Mouse (Mus musculus): ENCODE measurements around the gene Cst6.
"Not testable (repeated sequence)": the region's sequence is repeated elsewhere in the genome, so short reads cannot be mapped to it uniquely, and the experiment has no call there.

Gene Cst6

DNA sequence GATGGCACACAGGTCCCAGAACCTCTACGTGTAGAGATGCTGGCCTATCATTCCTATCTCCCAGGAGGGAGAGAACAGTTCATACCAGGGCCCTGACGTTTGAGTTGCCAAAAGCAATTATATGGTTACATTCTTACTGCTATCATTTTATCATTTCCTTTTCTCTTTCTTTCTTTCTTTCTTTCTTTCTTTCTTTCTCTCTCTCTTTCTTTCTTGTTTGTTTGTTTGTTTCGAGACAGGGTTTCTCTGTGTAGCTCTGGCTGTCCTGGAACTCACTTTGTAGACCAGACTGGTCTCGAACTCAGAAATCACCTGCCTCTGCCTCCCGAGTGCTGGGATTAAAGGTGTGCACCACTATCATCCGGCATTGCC is at the start of gene Cst6:
Gene Cst6 (minus strand): TSS at position 73 of the 372 bp plus-strand sequence.
- DNase-seq = not testable (repeated sequence)

GRCm38 (mm10) chr19:5395371-5395770 is 46.0 kb upstream of the Cst6 start:
- no peak for DNase-seq

GRCm38 (mm10) chr19:5394168-5394567 is 44.8 kb upstream of the Cst6 start:
- peak; percentile 47 to 51 for DNase-seq

DNA sequence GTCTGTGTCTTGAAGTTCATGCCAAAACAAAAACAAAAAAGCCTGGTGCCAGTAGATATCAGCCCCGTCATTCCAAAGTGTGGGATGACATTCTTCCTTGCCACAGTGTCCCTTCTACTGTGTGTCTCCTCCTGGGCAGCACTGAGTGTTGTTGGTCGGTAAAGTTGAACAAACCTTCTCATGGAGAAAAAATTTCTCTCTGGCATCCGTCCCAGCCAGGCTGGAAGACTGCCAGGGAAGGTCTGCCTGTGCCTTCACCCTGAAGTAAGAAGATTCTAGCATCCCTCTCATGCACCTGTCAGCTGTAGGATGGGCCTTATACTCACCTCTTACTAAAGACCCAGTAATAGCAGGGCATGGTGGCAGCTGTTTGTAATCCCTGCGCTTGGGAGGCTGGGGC is 43.5 kb upstream of the Cst6 start:
- peak; percentile 82 to 88 for DNase-seq

DNA sequence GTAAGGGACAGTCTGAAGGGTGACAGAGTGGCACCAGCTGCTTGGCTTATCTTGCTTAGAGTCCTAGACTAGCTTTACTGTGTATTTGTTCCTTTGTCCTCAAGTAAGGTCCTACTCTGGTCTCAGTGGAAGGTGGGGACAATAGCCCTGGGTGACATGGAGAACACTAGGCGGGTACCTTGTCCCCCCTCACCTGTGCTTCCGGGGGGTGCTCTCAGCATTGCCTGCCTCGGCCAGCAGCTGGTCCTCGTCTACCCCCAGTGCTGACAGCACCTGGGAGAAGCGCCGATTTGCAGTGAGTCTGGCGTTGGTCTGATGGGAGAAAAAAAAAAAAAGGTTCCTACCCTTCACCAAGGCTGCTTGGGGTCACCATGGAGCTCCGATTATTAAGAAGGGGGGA is 41.0 kb upstream of the Cst6 start:
- no peak for DNase-seq

DNA sequence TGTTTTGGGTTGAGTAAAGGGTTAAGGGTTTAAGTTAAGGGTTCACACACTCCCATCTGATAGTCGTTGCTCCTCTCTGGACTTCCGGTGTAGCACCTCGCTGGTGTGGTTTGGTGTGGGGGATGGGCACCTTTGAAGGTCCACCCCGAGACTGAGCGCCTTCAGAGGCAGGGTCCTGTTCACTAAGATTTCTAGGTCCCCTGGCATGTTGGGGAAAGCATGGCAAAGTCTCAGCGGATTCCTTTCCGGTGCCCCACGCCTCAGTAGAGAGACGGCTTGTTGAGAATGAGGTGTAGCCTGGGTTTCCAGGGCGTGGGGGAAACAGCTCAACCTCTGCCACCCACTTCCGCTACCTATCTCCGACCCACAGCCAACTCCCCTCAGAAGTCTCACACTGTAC is 40.3 kb upstream of the Cst6 start:
- DNase-seq = no peak

GRCm38 (mm10) chr19:5388588-5389242 is 39.3 kb upstream of the Cst6 start, which contains the start of gene Sart1:
Sart1 (minus strand) TSS chr19:5388703.
- peak; percentile 96 for DNase-seq

- DNase-seq = peak in 1 of 2 experiments; percentile 64
Observed at GRCm38 (mm10) chr19:5388011-5388441, 38.7 kb upstream of the Cst6 start.

GRCm38 (mm10) chr19:5384715-5385114 is 35.3 kb upstream of the Cst6 start:
- DNase-seq = no peak

DNA sequence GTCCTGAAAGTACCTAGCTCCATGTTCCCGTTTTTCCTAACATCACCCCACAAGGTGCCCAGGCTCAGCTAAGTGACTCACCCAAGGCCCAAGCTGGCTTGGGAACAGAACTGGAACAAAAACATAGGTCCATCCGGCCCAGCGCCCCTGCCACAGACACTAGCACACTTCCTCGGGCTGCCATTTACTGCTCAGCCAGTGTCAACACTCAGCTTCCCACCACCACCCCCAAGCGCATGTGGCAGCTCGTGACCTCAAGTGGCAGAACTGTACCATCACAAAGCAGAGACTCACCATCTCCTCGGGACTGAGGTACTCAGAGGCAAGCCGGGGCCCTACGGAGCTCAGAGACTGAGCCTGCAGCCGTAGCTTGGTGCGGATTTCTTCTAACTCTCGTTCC is 34.0 kb upstream of the Cst6 start:
- no peak for DNase-seq

GRCm38 (mm10) chr19:5377446-5377845 is 28.1 kb upstream of the Cst6 start:
- no peak for DNase-seq

GRCm38 (mm10) chr19:5374748-5375147 is 25.4 kb upstream of the Cst6 start:
- no peak for DNase-seq

- no peak for DNase-seq
Observed at GRCm38 (mm10) chr19:5374177-5374576, 24.8 kb upstream of the Cst6 start.

DNA sequence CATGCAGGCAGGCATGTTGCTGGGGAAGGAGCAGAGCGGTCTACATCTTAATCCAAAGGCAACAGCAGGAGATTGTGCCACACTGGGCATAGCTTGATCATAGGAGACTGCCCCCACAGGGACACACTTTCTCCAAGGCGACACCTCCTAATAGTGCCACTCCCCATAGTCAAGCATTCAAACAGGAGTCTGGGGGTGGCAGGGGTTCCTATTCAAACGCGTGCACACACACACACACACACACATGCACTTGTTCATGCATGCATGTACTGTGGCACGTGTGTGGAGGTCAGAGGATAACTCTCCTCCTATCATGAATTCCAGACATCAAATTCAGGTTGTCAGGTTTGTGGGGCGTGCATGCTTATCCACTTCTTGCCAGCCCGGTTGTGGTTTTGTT is 23.4 kb upstream of the Cst6 start:
- no peak for DNase-seq

- no peak for DNase-seq
Observed at GRCm38 (mm10) chr19:5370932-5371331, 21.6 kb upstream of the Cst6 start.

DNA sequence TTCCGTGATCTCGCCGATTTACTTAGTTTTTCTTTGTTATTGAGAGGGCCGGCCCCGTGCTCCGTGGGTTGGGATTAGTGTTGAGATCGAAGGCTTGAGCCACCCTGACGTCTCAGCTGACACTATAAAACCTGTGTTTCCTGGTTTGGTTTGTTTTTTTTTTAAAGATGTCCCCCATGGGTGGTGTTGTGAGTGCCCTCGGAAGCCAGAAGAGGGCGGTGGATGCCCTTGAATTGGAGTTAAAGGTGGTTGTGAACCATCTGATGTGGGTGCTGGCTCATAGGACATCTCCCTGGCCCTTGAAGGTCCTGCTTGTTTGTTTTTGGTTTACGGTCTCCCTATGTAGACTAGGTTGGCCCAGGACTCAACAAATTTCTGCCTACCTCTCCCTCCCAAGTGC is 18.1 kb upstream of the Cst6 start:
- DNase-seq = no peak

DNA sequence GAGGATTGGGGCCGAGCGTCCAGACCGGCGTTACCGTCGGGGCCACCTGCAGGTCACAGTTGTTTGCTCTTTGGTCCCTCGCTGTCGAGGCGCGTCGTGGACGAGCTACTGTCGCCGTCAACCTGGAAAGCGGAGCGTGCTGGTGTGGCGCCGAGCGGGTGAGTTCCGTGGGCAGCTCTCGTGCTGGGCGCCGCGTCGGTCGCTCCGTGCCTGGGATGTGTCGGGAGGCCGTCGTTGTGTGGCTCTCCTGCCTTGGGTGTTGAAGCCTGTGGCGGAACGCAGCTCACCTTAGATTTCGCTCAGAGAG is 17.6 kb upstream of the Cst6 start, which contains the start of gene Banf1:
Gene Banf1 (minus strand): TSS at position 116 of the 307 bp plus-strand sequence.
- no peak for DNase-seq

GRCm38 (mm10) chr19:5366175-5367052 is 17.0 kb upstream of the Cst6 start, which contains the start of gene Eif1ad:
Eif1ad (plus strand) TSS chr19:5366741.
- DNase-seq = peak; percentile 96 to 97

DNA sequence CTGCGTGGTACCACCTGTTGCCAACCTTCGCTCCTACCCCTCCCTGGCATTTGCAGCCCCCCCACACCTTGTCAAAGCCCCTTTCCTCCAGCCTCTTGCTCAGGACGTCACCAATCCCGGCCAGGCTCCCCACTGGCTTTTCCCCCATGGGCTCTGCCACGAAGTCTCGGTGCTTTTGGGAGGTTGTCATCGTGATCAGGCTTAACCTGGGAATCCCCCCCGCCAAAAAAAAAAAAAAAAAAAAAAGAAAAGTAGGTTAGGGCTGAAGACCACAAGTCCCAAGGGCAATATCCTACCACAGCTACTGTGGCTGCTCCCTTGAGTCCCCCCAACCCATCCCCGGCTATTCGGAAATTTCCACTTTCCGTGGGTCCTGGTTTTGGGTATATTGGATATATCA is 16.4 kb upstream of the Cst6 start:
- DNase-seq = peak in 1 of 2 experiments; percentile 47

GRCm38 (mm10) chr19:5364124-5364523 is 14.8 kb upstream of the Cst6 start:
- DNase-seq = no peak

DNA sequence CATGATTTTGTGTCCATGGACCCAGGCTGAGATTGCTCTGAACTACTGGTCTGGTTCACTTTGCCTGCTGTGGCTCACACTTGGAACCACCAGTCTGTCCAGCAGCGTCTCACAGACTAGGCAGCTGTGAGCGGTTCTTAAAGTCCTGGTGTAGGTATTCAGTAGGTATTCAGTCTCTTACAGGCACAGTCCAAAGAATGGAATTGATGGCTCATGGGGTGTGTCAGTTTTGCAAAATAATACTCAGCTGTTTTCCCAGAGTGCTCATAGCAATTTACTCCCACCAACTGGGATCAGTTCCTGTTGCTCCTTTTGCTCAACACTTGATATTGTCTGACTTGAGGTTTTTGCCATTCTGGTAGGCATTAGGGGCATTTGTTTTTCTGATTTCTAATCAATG is 12.8 kb upstream of the Cst6 start:
- DNase-seq = no peak

- DNase-seq = no peak
Observed at GRCm38 (mm10) chr19:5356080-5356479, 6.7 kb upstream of the Cst6 start.

DNA sequence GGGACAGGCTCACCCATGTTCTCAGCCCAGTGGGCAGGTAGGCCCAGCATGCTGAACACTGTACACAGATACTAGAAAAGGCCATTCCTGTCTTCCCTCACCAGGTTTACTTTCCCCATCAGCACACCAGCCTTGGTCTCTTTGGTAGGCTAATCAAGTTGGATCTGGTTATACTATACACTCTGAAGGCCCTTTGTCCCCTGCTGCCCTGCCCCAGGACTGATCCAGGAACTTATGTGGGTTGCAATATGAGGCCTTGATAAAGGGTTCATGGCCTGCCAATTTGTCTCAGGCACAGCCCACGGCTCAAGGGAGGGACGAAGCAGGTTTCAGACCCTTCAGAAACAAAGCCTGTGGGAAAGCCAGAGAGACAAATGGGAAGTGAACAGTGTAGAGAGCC is 4.2 kb upstream of the Cst6 start:
- DNase-seq = no peak

Data from cerebellum, postnatal 14 days (tissue).